Mouse (Mus musculus) brain, embryonic 18.5 days (tissue): Measurements from ENCODE around the gene Ube2u.

Experiments
- DNase-seq: peaks from one replicate; pipeline ENCODE4 v3.0.0-alpha.2; 2012; ENCODE audit warnings: low read depth, low spot score

The Ube2u gene

DNA sequence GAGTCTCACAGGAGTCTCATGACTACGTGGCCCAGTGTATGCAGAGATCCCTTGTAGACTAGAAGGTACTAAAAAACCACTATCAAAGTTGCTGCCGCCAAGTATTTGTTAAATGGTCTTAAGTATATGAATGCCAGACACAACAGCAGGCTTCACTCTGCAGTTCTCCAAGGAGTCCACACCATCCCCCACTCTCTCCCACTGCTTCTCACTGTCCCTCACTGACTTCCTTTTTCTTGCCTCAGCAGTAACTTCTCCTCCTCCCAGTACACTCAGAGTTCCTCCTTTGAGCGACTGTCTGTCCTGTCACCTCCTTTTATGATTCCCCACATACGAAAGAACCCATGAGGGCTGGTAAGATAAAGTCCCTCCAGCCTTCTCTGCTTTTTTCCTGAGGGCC lies 69.3 kb downstream of the Ube2u start:
- DNase-seq = no peak

DNA sequence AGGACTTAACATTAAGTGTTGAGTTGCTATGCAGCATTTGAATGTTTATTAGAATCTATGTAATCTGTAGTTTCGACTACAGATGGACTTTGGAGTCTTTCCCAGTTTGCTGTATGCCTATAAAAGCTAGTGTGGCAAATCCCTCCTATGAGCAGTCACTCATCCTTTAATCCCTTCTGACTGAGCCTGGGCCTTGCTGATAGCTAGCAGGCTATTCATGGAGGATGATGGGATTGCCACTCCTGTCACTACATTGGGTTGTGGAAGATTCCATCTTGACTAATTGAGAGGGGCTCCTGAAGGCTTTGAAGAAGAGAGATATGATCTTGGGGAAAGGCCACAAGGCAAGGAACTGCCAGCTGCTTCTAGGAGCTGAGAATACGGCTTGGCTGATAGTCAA lies 74.6 kb downstream of the Ube2u start:
- DNase-seq = no peak

- peak; percentile 74 for DNase-seq
Measured at GRCm38 (mm10) chr4:100588236-100589206, 109.9 kb downstream of the Ube2u start.

GRCm38 (mm10) chr4:100595771-100596170 lies 117.1 kb downstream of the Ube2u start:
- DNase-seq = no peak

DNA sequence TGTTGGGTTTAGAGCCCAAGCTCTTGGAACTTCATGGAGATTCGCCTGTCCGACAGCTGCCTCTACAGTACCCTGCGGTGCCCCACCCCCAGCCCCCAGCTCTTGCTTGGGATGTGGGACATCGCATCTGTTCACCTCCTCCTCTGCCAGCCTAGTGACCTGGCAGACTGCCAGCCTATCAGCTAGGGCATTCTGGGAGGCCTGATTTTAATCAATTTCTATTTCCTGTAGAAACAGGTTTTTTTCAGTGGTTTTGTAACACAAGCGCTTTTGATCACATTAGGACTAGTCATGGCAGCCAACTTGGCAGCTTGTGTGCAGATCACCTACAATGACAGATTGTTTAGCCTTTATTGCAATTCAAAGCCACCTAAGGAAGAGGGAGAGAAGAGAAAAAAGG lies 118.0 kb downstream of the Ube2u start:
- no peak for DNase-seq

GRCm38 (mm10) chr4:100597049-100597448 lies 118.4 kb downstream of the Ube2u start:
- DNase-seq = no peak
